Mouse (Mus musculus) limb, embryonic 15.5 days (tissue): ENCODE measurements around the gene Sytl2. TPM values are rescaled to one million over a fixed set of nuclear protein-coding genes. Genes with fewer than 3 reads are reported as not detected.

ENCODE experiments used
- ATAC-seq: fragments of 200-750 bp; cut with Nextera tagmentation; 2 replicates; pipeline ENCODE4 v1.8.0; 2017; ENCODE audit warnings: low read depth, moderate TSS enrichment; ENCODE audit not compliant: insufficient number of reproducible peaks, low FRiP score, low TSS enrichment
- H3K27ac ChIP-seq: fragments of 300-500 bp; sonication (generic); 2 replicates; pipeline ENCODE4 v1.5.1; 2015; ENCODE audit warnings: moderate library complexity, mild to moderate bottlenecking, inconsistent platforms
- H3K27me3 ChIP-seq: fragments of 300-500 bp; sonication (generic); 2 replicates; pipeline ENCODE4 v1.6.1; 2015; ENCODE audit warnings: inconsistent platforms
- H3K36me3 ChIP-seq: fragments of 300-500 bp; sonication (generic); 2 replicates; pipeline ENCODE4 v1.6.1; 2015; ENCODE audit warnings: inconsistent platforms
- H3K4me1 ChIP-seq: fragments of 300-500 bp; sonication (generic); 2 replicates; pipeline ENCODE4 v1.6.1; 2015; ENCODE audit warnings: inconsistent platforms
- H3K4me2 ChIP-seq: fragments of 300-500 bp; sonication (generic); 2 replicates; pipeline ENCODE4 v1.6.1; 2015; ENCODE audit warnings: mild to moderate bottlenecking, inconsistent platforms
- H3K4me3 ChIP-seq: fragments of 300-500 bp; sonication (generic); 2 replicates; pipeline ENCODE4 v1.5.1; 2015; ENCODE audit warnings: mild to moderate bottlenecking, inconsistent platforms
- H3K9ac ChIP-seq: fragments of 300-500 bp; sonication (generic); 2 replicates; pipeline ENCODE4 v1.6.1; 2015; ENCODE audit warnings: inconsistent platforms
- H3K9me3 ChIP-seq: fragments of 300-500 bp; sonication (generic); 2 replicates; pipeline ENCODE4 v1.6.1; 2016; ENCODE audit warnings: inconsistent platforms
- WGBS: fragments of 180-500 bp; shearing (Covaris S2); methylation state at CpG from one replicate; pipeline ENCODE4 v1.1.7; 2015; 5-methylcytosine and 5-hydroxymethylcytosine counted together
- polyA plus RNA-seq: library from polyadenylated mRNA; unstranded; fragments of >200 nt; fragmentation: Nextera tagmentation; extraction: Ambion mirVana; gene quantifications from 2 replicates; pipeline ENCODE4 v1.2.1, GENCODE M21; 2015

Sytl2 gene
- polyA plus RNA-seq, 1 experiment from 2014 or later: 15.0 TPM

GRCm38 (mm10) chr7:90347779-90348437 is 45.9 kb downstream of the Sytl2 start:
- Histone ChIP-seq H3K4me2 (no peak overlapping the region), H3K27me3 (no peaks in the 10 kb centered on the region), H3K9ac (no peak overlapping the region), H3K27ac (no peak overlapping the region), H3K9me3 (no peaks in the 10 kb centered on the region), H3K36me3 (no peaks in the 10 kb centered on the region), H3K4me1 (no peaks in the 10 kb centered on the region), H3K4me3 (no peak overlapping the region)
- no peak for ATAC-seq
- 78% methylated on average over 5 of the region's 5 CpGs for WGBS

GRCm38 (mm10) chr7:90349014-90349413 is 47.0 kb downstream of the Sytl2 start:
- 0 out of 2 replicates have a peak, but pooled peaks cover 3% of the 10 kb centered on the region for H3K4me1 ChIP-seq
- 57% methylated on average over 5 of the region's 5 CpGs for WGBS
- H3K36me3 ChIP-seq: no peaks in the 10 kb centered on the region
- no peak overlapping the region for H3K4me3 ChIP-seq
- no peak for ATAC-seq
- H3K9ac ChIP-seq: no peak overlapping the region
- no peaks in the 10 kb centered on the region for H3K27me3 ChIP-seq
- H3K4me2 ChIP-seq: no peak overlapping the region
- H3K27ac ChIP-seq: no peak overlapping the region
- no peaks in the 10 kb centered on the region for H3K9me3 ChIP-seq

- Histone ChIP-seq H3K9me3 (no peaks in the 10 kb centered on the region), H3K27ac (no peak overlapping the region), H3K4me2 (no peak overlapping the region), H3K36me3 (no peaks in the 10 kb centered on the region), H3K27me3 (no peaks in the 10 kb centered on the region), H3K4me1 (0 out of 2 replicates have a peak, but pooled peaks cover 3% of the 10 kb centered on the region), H3K9ac (no peak overlapping the region), H3K4me3 (no peak overlapping the region)
- 59% methylated on average over 3 of the region's 3 CpGs for WGBS
- ATAC-seq: no peak
These were observed 50.1 kb downstream of the Sytl2 start for GRCm38 (mm10) chr7:90352183-90352582.

- Histone ChIP-seq H3K4me2 (no peak overlapping the region), H3K36me3 (no peaks in the 10 kb centered on the region), H3K4me1 (0 out of 2 replicates have a peak, but pooled peaks cover 3% of the 10 kb centered on the region), H3K27ac (no peak overlapping the region; the same call in 1 of the 2 replicates), H3K27me3 (no peaks in the 10 kb centered on the region), H3K9me3 (no peaks in the 10 kb centered on the region), H3K4me3 (no peak overlapping the region), H3K9ac (no peak overlapping the region)
- 56% methylated on average over 12 of the region's 12 CpGs for WGBS
- ATAC-seq: no peak
These were observed 51.6 kb downstream of the Sytl2 start for GRCm38 (mm10) chr7:90353488-90354228.

GRCm38 (mm10) chr7:90354229-90354604 is 52.2 kb downstream of the Sytl2 start:
- Histone ChIP-seq H3K27me3 (no peaks in the 10 kb centered on the region), H3K4me1 (0 out of 2 replicates have a peak, but pooled peaks cover 3% of the 10 kb centered on the region), H3K9me3 (no peaks in the 10 kb centered on the region), H3K9ac (no peak overlapping the region), H3K4me3 (no peak overlapping the region), H3K36me3 (no peaks in the 10 kb centered on the region), H3K4me2 (no peak overlapping the region), H3K27ac (no peak overlapping the region)
- no peak for ATAC-seq
- 88% methylated on average over 2 of the region's 2 CpGs for WGBS

- no peak overlapping the region for H3K4me2 ChIP-seq
- no peaks in the 10 kb centered on the region for H3K9me3 ChIP-seq
- ATAC-seq: no peak
- 0 out of 2 replicates have a peak, but pooled peaks cover 3% of the 10 kb centered on the region for H3K4me1 ChIP-seq
- H3K9ac ChIP-seq: no peak overlapping the region
- 78% methylated on average over 3 of the region's 3 CpGs for WGBS
- no peak overlapping the region for H3K4me3 ChIP-seq
- no peak overlapping the region for H3K27ac ChIP-seq
- H3K27me3 ChIP-seq: no peaks in the 10 kb centered on the region
- no peaks in the 10 kb centered on the region for H3K36me3 ChIP-seq
These were observed 53.4 kb downstream of the Sytl2 start for GRCm38 (mm10) chr7:90355454-90355853.

- Histone ChIP-seq H3K27ac (no peak overlapping the region), H3K4me3 (no peak overlapping the region), H3K36me3 (no peaks in the 10 kb centered on the region), H3K9ac (no peak overlapping the region), H3K9me3 (no peaks in the 10 kb centered on the region), H3K4me1 (0 out of 2 replicates have a peak, but pooled peaks cover 3% of the 10 kb centered on the region), H3K27me3 (no peaks in the 10 kb centered on the region), H3K4me2 (no peak overlapping the region)
- WGBS: 69% methylated on average over 2 of the region's 2 CpGs
- no peak for ATAC-seq
These were observed 53.9 kb downstream of the Sytl2 start for GRCm38 (mm10) chr7:90355995-90356394.

GRCm38 (mm10) chr7:90362788-90363187 is 60.7 kb downstream of the Sytl2 start:
- no peaks in the 10 kb centered on the region for H3K4me1 ChIP-seq
- no peaks in the 10 kb centered on the region for H3K9me3 ChIP-seq
- no peak for ATAC-seq
- no peaks in the 10 kb centered on the region for H3K27me3 ChIP-seq
- WGBS: 62% methylated on average over 7 of the region's 7 CpGs
- H3K27ac ChIP-seq: no peak overlapping the region
- no peak overlapping the region for H3K4me2 ChIP-seq
- H3K9ac ChIP-seq: no peak overlapping the region
- no peak overlapping the region for H3K4me3 ChIP-seq
- H3K36me3 ChIP-seq: no peaks in the 10 kb centered on the region

- no peak overlapping the region for H3K4me2 ChIP-seq
- H3K9me3 ChIP-seq: no peaks in the 10 kb centered on the region
- no peaks in the 10 kb centered on the region for H3K4me1 ChIP-seq
- no peak overlapping the region for H3K27ac ChIP-seq
- no peak overlapping the region for H3K9ac ChIP-seq
- ATAC-seq: no peak
- H3K4me3 ChIP-seq: no peak overlapping the region
- 57% methylated on average over 6 of the region's 6 CpGs for WGBS
- no peaks in the 10 kb centered on the region for H3K27me3 ChIP-seq
- no peaks in the 10 kb centered on the region for H3K36me3 ChIP-seq
These were observed 68.2 kb downstream of the Sytl2 start for GRCm38 (mm10) chr7:90370071-90370851.

- Histone ChIP-seq H3K9ac (no peak overlapping the region), H3K9me3 (no peaks in the 10 kb centered on the region), H3K4me2 (no peak overlapping the region), H3K4me1 (no peaks in the 10 kb centered on the region), H3K36me3 (no peaks in the 10 kb centered on the region), H3K27ac (no peak overlapping the region), H3K4me3 (no peak overlapping the region), H3K27me3 (no peaks in the 10 kb centered on the region)
- WGBS: 63% methylated on average over 4 of the region's 4 CpGs
- ATAC-seq: no peak
These were observed 70.8 kb downstream of the Sytl2 start for GRCm38 (mm10) chr7:90372804-90373203.

GRCm38 (mm10) chr7:90384411-90384810 is 82.4 kb downstream of the Sytl2 start:
- WGBS: 59% methylated on average over 2 of the region's 2 CpGs

More at GRCm38 (mm10) chr7:90384411-90384810, 82.4 kb downstream of the Sytl2 start:
- Histone ChIP-seq H3K9ac (no peak overlapping the region), H3K27me3 (no peaks in the 10 kb centered on the region), H3K4me1 (peaks cover 7% of the 10 kb centered on the region; the same call in 1 of the 2 replicates), H3K4me2 (no peak overlapping the region), H3K36me3 (no peaks in the 10 kb centered on the region), H3K27ac (no peak overlapping the region), H3K9me3 (no peaks in the 10 kb centered on the region), H3K4me3 (no peak overlapping the region)
- ATAC-seq: no peak
